Mouse (Mus musculus) hindbrain, embryonic 11.5 days (tissue): ENCODE results near the gene Pdzph1. TPM values are rescaled to one million over a fixed set of nuclear protein-coding genes. Genes with fewer than 3 reads are reported as not detected.

ENCODE experiments used
- ATAC-seq: fragments of 200-750 bp; cut with Nextera tagmentation; 2 replicates; pipeline ENCODE4 v1.8.0; 2017; ENCODE audit warnings: mild to moderate bottlenecking, moderate TSS enrichment, moderate library complexity; ENCODE audit not compliant: low FRiP score
- DNase-seq: peaks from one replicate; pipeline ENCODE4 v3.0.0-alpha.2; 2015; ENCODE audit warnings: low spot score
- H3K27ac ChIP-seq: fragments of 300-500 bp; sonication (generic); 2 replicates; pipeline ENCODE4 v1.5.1; 2014; ENCODE audit warnings: mild to moderate bottlenecking, low read depth, low read length
- H3K27me3 ChIP-seq: fragments of 300-500 bp; sonication (generic); 2 replicates; pipeline ENCODE4 v1.6.1; 2014; ENCODE audit warnings: mild to moderate bottlenecking, low read length, moderate library complexity, mixed read lengths; ENCODE audit not compliant: control insufficient read depth, insufficient read depth
- H3K36me3 ChIP-seq: fragments of 300-500 bp; sonication (generic); 2 replicates; pipeline ENCODE4 v1.6.1; 2014; ENCODE audit warnings: mild to moderate bottlenecking, low read length, moderate library complexity, mixed read lengths; ENCODE audit not compliant: control insufficient read depth, insufficient read depth
- H3K4me1 ChIP-seq: fragments of 300-500 bp; sonication (generic); replicated peaks from 2 replicates; pipeline ENCODE4 v1.6.1; 2014; ENCODE audit warnings: low read length, mixed read lengths; ENCODE audit not compliant: control insufficient read depth, insufficient read depth
- H3K4me2 ChIP-seq: fragments of 300-500 bp; sonication (generic); replicated peaks from 2 replicates; pipeline ENCODE4 v1.6.1; 2014; ENCODE audit warnings: mild to moderate bottlenecking, low read depth, low read length
- H3K4me3 ChIP-seq: fragments of 300-500 bp; sonication (generic); 2 replicates; pipeline ENCODE4 v1.5.1; 2014; ENCODE audit warnings: low read depth, low read length
- H3K9ac ChIP-seq: fragments of 300-500 bp; sonication (generic); 2 replicates; pipeline ENCODE4 v1.6.1; 2014; ENCODE audit warnings: low read depth, low read length
- H3K9me3 ChIP-seq: fragments of 300-500 bp; sonication (generic); 2 replicates; pipeline ENCODE4 v1.6.1; 2016; ENCODE audit warnings: low read length; ENCODE audit not compliant: control insufficient read depth
- WGBS: fragments of 180-500 bp; shearing (Covaris S2); extraction: QIAGEN DNeasy Blood & Tissue Kit; methylation state at CpG from one replicate; pipeline ENCODE4 v1.1.7; 2014; 5-methylcytosine and 5-hydroxymethylcytosine counted together
- polyA plus RNA-seq: library from polyadenylated mRNA; unstranded; fragments of >200 nt; fragmentation: Nextera tagmentation; extraction: Ambion mirVana; gene quantifications from 2 replicates; pipeline ENCODE4 v1.2.1, GENCODE M21; 2014

The Pdzph1 gene
- polyA plus RNA-seq, 1 experiment from 2014 or later: 10.9 TPM

GRCm38 (mm10) chr17:58932279-58932982 is 58.7 kb downstream of the Pdzph1 start:
- Histone ChIP-seq H3K9ac (no peak overlapping the region), H3K4me2 (no peak overlapping the region), H3K4me3 (no peak overlapping the region), H3K4me1 (no peaks in the 10 kb centered on the region), H3K36me3 (no peaks in the 10 kb centered on the region), H3K9me3 (no peaks in the 10 kb centered on the region), H3K27ac (peak overlapping the region; percentile 49; the same call in 1 of the 2 replicates), H3K27me3 (no peaks in the 10 kb centered on the region)
- peak; percentile 90 for ATAC-seq
- 14% methylated on average over 2 of the region's 2 CpGs for WGBS
- DNase-seq: peak; percentile 39

- Histone ChIP-seq H3K4me2 (no peak overlapping the region), H3K4me1 (no peaks in the 10 kb centered on the region), H3K27me3 (no peaks in the 10 kb centered on the region), H3K4me3 (no peak overlapping the region), H3K9me3 (no peaks in the 10 kb centered on the region), H3K36me3 (no peaks in the 10 kb centered on the region), H3K27ac (no peak overlapping the region), H3K9ac (no peak overlapping the region)
- ATAC-seq: no peak
- no peak for DNase-seq
- 74% methylated on average over 10 of the region's 10 CpGs for whole genome bisulfite sequencing
These were observed 66.2 kb downstream of the Pdzph1 start for GRCm38 (mm10) chr17:58924754-58925546.

DNA sequence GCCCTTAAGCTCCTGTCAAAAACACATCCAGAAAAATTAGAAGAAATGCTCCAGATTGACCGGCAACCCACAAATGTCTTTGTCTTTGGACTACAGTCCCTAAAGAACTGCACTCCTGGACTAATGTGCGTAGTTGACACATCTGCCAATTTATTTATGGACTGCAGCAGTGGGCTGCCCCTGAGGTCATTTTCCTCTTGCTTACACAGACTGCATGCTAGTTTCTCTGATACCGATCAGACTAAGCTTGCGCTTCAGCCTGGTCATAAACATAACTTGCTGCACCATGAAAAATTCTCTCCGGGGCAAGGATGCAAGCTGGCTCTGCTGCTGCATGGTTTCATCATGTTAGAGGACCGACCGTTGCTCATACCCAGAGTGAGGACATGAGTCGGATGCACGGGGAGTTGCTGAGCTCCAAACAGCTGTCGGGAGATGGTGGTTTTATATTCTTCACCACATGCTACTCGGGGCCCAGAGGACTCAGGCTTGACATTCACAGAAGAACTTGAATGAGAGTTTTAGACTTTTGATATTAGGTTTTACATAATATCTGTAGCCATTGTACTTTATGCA is 67.2 kb downstream of the Pdzph1 start:
- no peak overlapping the region for H3K4me2 ChIP-seq
- H3K4me1 ChIP-seq: no peaks in the 10 kb centered on the region
- H3K4me3 ChIP-seq: no peak overlapping the region
- ATAC-seq (peak; percentile 76), DNase-seq (peak; percentile 21)
- H3K9ac ChIP-seq: no peak overlapping the region
- H3K36me3 ChIP-seq: no peaks in the 10 kb centered on the region
- no peak overlapping the region for H3K27ac ChIP-seq
- WGBS: 62% methylated on average over 11 of the region's 11 CpGs
- H3K9me3 ChIP-seq: no peaks in the 10 kb centered on the region
- H3K27me3 ChIP-seq: no peaks in the 10 kb centered on the region

- no peaks in the 10 kb centered on the region for H3K27me3 ChIP-seq
- H3K4me1 ChIP-seq: no peaks in the 10 kb centered on the region
- no peak overlapping the region for H3K4me2 ChIP-seq
- no peak overlapping the region for H3K9ac ChIP-seq
- H3K9me3 ChIP-seq: no peaks in the 10 kb centered on the region
- ATAC-seq (peak; percentile 75), DNase-seq (peak; percentile 14)
- 68% methylated on average over 7 of the region's 7 CpGs for WGBS
- H3K27ac ChIP-seq: no peak overlapping the region
- no peaks in the 10 kb centered on the region for H3K36me3 ChIP-seq
- H3K4me3 ChIP-seq: no peak overlapping the region
These were observed 67.8 kb downstream of the Pdzph1 start for GRCm38 (mm10) chr17:58923316-58923866.

DNA sequence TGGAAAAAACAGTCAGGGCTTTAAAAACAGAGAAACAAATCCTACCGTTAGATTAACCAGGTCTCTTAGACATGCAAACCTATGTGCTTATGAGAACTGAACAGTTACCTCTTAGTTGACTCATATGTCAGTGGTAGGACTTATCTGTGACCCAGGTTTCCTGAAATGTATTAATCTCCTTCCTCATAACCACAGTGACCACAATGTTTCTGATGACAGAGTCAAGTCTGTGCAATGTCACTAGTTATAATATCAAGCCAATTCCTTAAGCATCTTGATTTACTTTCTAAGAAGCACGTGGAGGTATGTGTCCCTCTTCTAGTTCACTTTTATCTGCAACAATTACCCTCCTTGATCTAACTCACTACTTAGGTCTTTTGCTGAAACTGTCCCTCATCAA is 68.4 kb downstream of the Pdzph1 start:
- ATAC-seq (no peak), DNase-seq (no peak)
- Histone ChIP-seq H3K4me1 (no peaks in the 10 kb centered on the region), H3K27ac (no peak overlapping the region), H3K4me3 (no peak overlapping the region), H3K9ac (no peak overlapping the region), H3K9me3 (no peaks in the 10 kb centered on the region), H3K4me2 (no peak overlapping the region), H3K36me3 (no peaks in the 10 kb centered on the region), H3K27me3 (no peaks in the 10 kb centered on the region)
- 94% methylated on average over 2 of the region's 2 CpGs for WGBS

DNA sequence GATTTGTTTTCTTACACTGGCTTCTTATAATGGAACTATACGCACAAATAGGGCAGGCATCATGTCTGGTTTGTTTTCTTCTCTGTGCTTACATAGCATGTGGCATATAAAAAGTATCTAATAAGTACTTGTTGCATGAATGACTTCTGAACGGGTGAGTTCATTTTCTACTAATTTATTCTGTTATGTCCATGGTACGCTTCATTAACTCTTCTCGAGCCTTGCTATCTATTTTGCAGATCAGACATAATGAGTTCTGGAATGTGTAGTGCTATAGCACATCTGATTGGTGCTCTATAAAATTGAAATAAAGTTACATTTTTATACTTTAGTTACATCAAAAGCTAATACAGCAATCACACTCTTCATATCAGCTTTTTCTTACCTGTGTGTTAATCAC is 71.2 kb downstream of the Pdzph1 start:
- ATAC-seq (no peak), DNase-seq (no peak)
- H3K4me3 ChIP-seq: no peak overlapping the region
- no peaks in the 10 kb centered on the region for H3K36me3 ChIP-seq
- H3K4me2 ChIP-seq: no peak overlapping the region
- WGBS: 54% methylated on average over 4 of the region's 4 CpGs
- no peaks in the 10 kb centered on the region for H3K9me3 ChIP-seq
- no peak overlapping the region for H3K27ac ChIP-seq
- H3K4me1 ChIP-seq: no peaks in the 10 kb centered on the region
- H3K9ac ChIP-seq: no peak overlapping the region
- H3K27me3 ChIP-seq: no peaks in the 10 kb centered on the region

DNA sequence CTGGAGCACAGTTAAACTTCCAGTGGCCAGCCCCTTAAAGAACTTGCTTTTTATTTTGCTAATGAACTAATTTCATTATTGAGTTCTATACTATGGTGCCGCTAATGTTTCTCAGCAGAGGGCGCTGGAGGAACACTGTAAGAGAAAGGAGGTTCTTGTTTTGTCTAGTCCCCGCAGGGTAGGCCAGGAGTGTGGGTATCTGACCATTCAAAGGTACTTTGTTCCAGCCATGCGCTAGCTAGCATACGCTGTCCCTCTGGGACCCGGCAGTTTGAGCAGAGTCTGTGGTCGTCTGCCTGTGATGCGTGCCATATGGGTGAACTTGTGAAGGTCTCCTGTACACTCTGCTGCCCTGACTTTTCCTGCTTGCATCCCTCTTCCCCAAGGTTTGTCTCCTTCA is 72.1 kb downstream of the Pdzph1 start:
- no peak overlapping the region for H3K9ac ChIP-seq
- no peak overlapping the region for H3K4me3 ChIP-seq
- no peaks in the 10 kb centered on the region for H3K27me3 ChIP-seq
- H3K9me3 ChIP-seq: no peaks in the 10 kb centered on the region
- 7% methylated on average over 8 of the region's 8 CpGs for WGBS
- no peak overlapping the region for H3K27ac ChIP-seq
- ATAC-seq (peak; percentile 84), DNase-seq (peak; percentile 76)
- no peaks in the 10 kb centered on the region for H3K4me1 ChIP-seq
- H3K4me2 ChIP-seq: no peak overlapping the region
- H3K36me3 ChIP-seq: no peaks in the 10 kb centered on the region

DNA sequence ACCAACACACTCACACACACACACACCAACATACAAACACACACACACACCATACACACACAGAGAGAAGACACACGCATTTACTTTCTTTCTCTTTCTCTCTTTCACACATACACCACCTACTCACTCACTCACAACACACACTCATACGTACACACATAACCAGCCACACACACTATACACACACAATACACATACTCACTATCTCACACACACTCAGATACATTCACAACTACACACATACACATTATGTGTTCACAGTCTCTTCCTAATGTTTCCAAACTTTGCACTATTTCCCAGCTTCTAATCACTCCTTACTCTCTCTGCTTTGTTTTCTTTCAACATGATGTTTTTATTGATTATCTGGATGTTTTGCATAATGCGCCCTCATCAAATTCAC is 72.6 kb downstream of the Pdzph1 start:
- Histone ChIP-seq H3K9me3 (no peaks in the 10 kb centered on the region), H3K36me3 (no peaks in the 10 kb centered on the region), H3K4me2 (no peak overlapping the region), H3K27ac (no peak overlapping the region), H3K9ac (no peak overlapping the region), H3K4me1 (no peaks in the 10 kb centered on the region), H3K4me3 (no peak overlapping the region), H3K27me3 (no peaks in the 10 kb centered on the region)
- DNase-seq: no peak
- 0 out of 2 replicates have a peak, but pooled peaks have one; percentile 10 for ATAC-seq
- WGBS: 73% methylated on average over 3 of the region's 3 CpGs
